Mouse (Mus musculus) hindbrain, embryonic 13.5 days (tissue): ENCODE measurements around the gene Hoxd4. TPM values are rescaled to one million over a fixed set of nuclear protein-coding genes. Genes with fewer than 3 reads are reported as not detected.

Experiments used
- ATAC-seq: fragments of 200-750 bp; cut with Nextera tagmentation; 2 replicates; pipeline ENCODE4 v1.8.0; 2017; ENCODE audit warnings: moderate TSS enrichment; ENCODE audit not compliant: low FRiP score
- H3K27ac ChIP-seq: fragments of 300-500 bp; sonication (generic); 2 replicates; pipeline ENCODE4 v1.5.1; 2015; ENCODE audit warnings: inconsistent platforms, mild to moderate bottlenecking, moderate library complexity
- H3K27me3 ChIP-seq: fragments of 300-500 bp; sonication (generic); 2 replicates; pipeline ENCODE4 v1.6.1; 2015; ENCODE audit warnings: mild to moderate bottlenecking, inconsistent platforms
- H3K36me3 ChIP-seq: fragments of 300-500 bp; sonication (generic); 2 replicates; pipeline ENCODE4 v1.6.1; 2015; ENCODE audit warnings: mild to moderate bottlenecking, inconsistent platforms
- H3K4me1 ChIP-seq: fragments of 300-500 bp; sonication (generic); replicated peaks from 2 replicates; pipeline ENCODE4 v1.6.1; 2015; ENCODE audit warnings: inconsistent platforms
- H3K4me2 ChIP-seq: fragments of 300-500 bp; sonication (generic); 2 replicates; pipeline ENCODE4 v1.6.1; 2015; ENCODE audit warnings: inconsistent platforms, mild to moderate bottlenecking, moderate library complexity
- H3K4me3 ChIP-seq: fragments of 300-500 bp; sonication (generic); 2 replicates; pipeline ENCODE4 v1.5.1; 2015; ENCODE audit warnings: mild to moderate bottlenecking, inconsistent platforms
- H3K9ac ChIP-seq: fragments of 300-500 bp; sonication (generic); 2 replicates; pipeline ENCODE4 v1.6.1; 2015; ENCODE audit warnings: mild to moderate bottlenecking, inconsistent platforms
- H3K9me3 ChIP-seq: fragments of 300-500 bp; sonication (generic); 2 replicates; pipeline ENCODE4 v1.6.1; 2016; ENCODE audit warnings: inconsistent platforms
- WGBS: fragments of 180-500 bp; shearing (Covaris S2); methylation state at CpG from one replicate; pipeline ENCODE4 v1.1.7; 2015; 5-methylcytosine and 5-hydroxymethylcytosine counted together
- microRNA counts: library from miRNA; unstranded; fragments of <30 nt; microRNA quantifications from one replicate; lab custom pipeline; 2016
- microRNA-seq: library from miRNA; unstranded; fragments of <30 nt; microRNA quantifications from one replicate; pipeline ENCODE4, GENCODE M21; 2016
- polyA plus RNA-seq: library from polyadenylated mRNA; unstranded; fragments of >200 nt; fragmentation: Nextera tagmentation; extraction: Ambion mirVana; gene quantifications from 2 replicates; pipeline ENCODE4 v1.2.1, GENCODE M21; 2015

Gene Hoxd4
- polyA plus RNA-seq, 1 experiment from 2014 or later = 4.2 TPM

DNA sequence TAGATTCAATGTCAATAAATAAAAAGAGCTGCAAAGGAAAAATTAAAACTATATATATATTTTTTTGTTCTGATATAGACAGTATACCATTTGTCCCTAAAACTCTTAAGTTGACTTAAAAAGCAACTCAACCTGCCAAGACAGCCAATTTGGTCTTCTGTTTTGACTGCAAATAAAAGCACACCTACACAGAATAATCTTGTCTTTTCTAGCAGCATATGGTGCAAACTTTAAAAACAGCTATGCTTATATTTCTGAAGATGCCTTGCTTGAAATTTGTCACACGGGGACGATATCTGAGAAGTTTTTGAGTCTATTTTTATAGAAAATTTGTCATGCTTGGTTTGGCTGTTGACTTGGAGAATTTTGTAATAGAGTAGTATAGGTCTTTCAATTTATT is 62.6 kb downstream of the Hoxd4 start:
- no peak overlapping the region for H3K9ac ChIP-seq
- H3K4me3 ChIP-seq = no peak overlapping the region
- ATAC-seq = no peak
- H3K9me3 ChIP-seq = no peaks in the 10 kb centered on the region
- no peaks in the 10 kb centered on the region for H3K27me3 ChIP-seq
- no peaks in the 10 kb centered on the region for H3K36me3 ChIP-seq
- WGBS = 87% methylated on average over 2 of the region's 2 CpGs
- H3K27ac ChIP-seq = no peak overlapping the region
- no peak overlapping the region for H3K4me2 ChIP-seq
- no peaks in the 10 kb centered on the region for H3K4me1 ChIP-seq

DNA sequence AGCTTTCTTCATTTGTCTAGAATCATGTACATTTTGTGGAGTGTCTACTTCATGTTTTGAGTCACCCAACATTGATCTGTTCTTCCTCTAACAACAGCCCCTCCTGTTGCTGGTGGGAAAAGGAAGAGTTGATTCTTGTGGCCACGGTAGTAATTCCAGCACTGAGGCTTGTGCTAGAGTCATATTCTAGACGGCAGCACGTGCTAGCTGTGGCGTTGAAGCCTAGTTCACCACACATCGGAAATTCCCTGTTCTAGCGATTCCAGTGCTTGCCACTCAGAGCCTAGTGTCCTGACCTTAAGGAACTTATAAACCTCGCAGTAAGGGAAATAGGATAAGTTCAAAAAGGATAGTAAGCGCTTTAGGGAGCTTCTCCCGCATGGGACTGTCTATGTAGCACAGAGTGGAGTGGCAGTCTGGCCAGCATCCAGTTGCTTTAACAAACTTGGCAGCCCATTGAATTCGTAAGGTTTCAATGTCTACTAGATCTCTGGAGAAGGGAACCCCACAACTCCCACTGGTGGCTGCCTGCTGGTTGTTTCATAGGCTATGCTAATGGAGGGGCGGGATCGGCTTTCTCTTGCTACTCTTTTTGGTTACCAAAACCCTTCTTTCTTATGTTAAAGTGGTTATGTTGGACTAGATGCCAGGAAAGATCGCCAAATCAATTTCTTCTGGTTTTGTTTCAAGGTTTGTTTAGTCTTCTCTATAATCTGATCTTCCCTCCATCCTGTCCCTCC is 66.0 kb downstream of the Hoxd4 start:
- Histone ChIP-seq H3K9me3 (no peaks in the 10 kb centered on the region), H3K9ac (no peak overlapping the region), H3K36me3 (no peaks in the 10 kb centered on the region), H3K27ac (no peak overlapping the region), H3K27me3 (no peaks in the 10 kb centered on the region), H3K4me1 (no peaks in the 10 kb centered on the region), H3K4me3 (no peak overlapping the region), H3K4me2 (no peak overlapping the region)
- 64% methylated on average over 13 of the region's 13 CpGs for WGBS
- no peak for ATAC-seq

MicroRNA genes within 50 kb of the gene (microRNA counts, 519-probe panel; counts per million panel counts)
- 4,701 counts per million, percentile 79 among the panel's probes with 10 or more counts for microRNA mmu-miR-10b (lab: Ali Mortazavi, UCI)

Small RNAs within 50 kb of the gene (microRNA-seq; reads per million reads assigned to microRNA genes)
- gene Gm44463 (not detected), gene Mir10b (42,102 reads per million, percentile 99 among the genes with 10 or more reads in this experiment)

Other genes with a start within 250 kb of the Hoxd4 start
- gene Lnpk, start 132.5 kb upstream of the Hoxd4 start, polyA plus RNA-seq = 55.8 TPM in 2 replicates
- gene Evx2, start 52.4 kb upstream of the Hoxd4 start, polyA plus RNA-seq = 1.3 and 1.6 TPM in 2 replicates
- 0.16 TPM in 1 of 2 replicates, not detected in the other for gene Hoxd13, start 43.6 kb upstream of the Hoxd4 start, polyA plus RNA-seq
- gene Hoxd12, start 36.9 kb upstream of the Hoxd4 start, polyA plus RNA-seq = not detected in 2 replicates
- not detected in 2 replicates for gene Hoxd11, start 32.4 kb upstream of the Hoxd4 start, polyA plus RNA-seq
- not detected in 2 replicates for gene Hoxd10, start 20.0 kb upstream of the Hoxd4 start, polyA plus RNA-seq
- gene Hoxd9, start 14.2 kb upstream of the Hoxd4 start, polyA plus RNA-seq = not detected in 2 replicates
- gene Hoxd8, start 7.3 kb upstream of the Hoxd4 start, polyA plus RNA-seq = 0.79 and 1.5 TPM in 2 replicates
- 76.0 and 82.5 TPM in 2 replicates for gene Hoxd3, start within 50 bp of the Hoxd4 start, polyA plus RNA-seq
- 1.3 and 1.5 TPM in 2 replicates for gene Gm28230, start 14.8 kb downstream of the Hoxd4 start, polyA plus RNA-seq
- gene Hoxd1, start 51.1 kb downstream of the Hoxd4 start, polyA plus RNA-seq = 1.6 and 2.5 TPM in 2 replicates
- gene Mtx2, start 113.9 kb downstream of the Hoxd4 start, polyA plus RNA-seq = 151 and 158 TPM in 2 replicates